Mouse (Mus musculus): ENCODE data around the gene Psmc3ip. TPM values are rescaled to one million over a fixed set of nuclear protein-coding genes. Genes with fewer than 3 reads are reported as not detected.

Psmc3ip gene
- total RNA-seq, 2 experiments from 2014 or later: 2.8 to 4.0 TPM

DNA sequence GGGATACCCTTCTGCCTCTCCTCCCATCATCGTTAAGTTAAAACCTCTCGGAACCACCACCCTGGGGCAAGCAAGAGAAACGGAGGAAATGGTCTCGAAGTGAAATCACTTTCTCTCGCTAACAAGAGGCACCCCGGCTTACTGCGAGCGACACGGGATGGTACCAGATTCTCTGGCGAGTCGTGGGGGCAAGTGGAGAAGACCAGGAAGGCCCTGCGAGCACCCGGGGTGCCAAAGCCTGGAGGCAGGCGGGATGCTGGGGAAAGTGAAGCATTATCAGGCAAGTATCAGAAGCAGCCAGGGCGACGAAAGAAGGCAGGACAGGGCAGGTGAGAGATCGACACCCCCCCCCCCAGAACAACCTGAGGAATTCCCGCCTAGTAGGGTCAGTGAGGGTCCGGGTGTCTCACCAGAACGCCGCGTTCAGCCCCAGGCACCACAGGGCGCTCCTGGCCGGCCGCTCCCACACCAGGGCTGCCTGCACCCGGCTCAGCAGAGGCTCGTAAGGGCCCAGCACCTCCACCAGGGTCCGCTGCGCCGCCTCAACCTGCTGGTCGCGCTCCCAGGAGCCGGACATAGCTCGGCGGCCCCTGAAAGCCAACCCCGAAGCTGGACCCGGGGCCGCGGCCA is 24.0 kb upstream of the Psmc3ip start:
- DNase-seq: no peak

DNA sequence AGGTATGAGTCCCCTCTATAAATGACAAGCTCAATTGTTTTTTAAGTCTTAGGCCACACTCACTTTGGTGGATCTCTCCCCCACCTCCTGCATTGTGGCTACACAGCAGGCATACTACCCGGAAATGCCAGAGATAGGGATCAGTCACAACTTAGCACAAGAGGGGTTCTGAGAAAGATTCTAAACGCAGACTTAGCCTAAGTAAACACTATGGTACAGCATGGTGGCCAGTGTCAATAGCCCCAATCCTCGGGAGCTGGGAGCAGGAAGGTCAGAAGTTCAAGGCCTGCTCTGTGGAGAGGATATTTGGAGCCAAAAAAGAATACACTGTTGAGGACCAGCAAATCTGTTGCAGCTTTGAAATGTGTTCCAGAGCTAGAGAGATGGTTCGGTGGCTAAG is 22.9 kb upstream of the Psmc3ip start:
- no peak for DNase-seq

DNA sequence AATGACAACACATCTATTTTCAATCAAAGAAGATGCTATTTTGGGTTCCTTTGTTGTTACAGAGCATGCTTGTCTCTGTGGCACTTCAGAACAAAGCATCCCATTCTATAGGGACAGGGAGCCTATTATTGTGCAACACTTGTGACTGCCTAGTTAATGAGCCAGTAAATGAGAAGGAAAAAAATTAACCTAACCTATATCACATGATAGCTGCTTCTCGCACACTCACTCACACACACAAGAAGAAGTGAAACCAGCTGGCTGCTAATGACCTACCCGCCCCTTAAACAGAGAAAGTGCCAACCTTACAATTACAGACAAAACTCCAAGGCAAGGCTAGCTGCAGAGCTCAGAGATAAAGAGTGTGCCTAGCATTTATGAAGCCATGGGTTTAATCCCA is 20.3 kb upstream of the Psmc3ip start:
- no peak for DNase-seq

DNA sequence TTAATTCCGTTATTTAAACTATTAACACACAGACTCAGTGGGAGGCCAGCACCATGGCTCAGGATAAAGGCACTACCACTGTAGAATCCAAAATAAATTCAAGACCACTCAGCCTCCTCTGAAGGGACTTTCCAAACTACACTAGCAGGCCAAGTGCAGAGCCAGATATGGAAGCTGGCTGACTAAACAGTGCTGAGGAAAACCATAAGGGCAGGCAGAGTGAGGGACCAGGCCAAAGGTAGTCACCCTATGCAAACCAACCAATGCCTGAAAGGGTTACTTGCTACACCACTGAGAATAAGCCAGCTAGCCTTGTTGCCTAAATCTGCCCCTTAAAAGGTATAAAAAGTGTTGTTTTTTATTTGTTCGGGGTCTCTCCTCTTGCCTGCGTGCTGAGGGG is 16.9 kb upstream of the Psmc3ip start:
- no peak for DNase-seq

DNA sequence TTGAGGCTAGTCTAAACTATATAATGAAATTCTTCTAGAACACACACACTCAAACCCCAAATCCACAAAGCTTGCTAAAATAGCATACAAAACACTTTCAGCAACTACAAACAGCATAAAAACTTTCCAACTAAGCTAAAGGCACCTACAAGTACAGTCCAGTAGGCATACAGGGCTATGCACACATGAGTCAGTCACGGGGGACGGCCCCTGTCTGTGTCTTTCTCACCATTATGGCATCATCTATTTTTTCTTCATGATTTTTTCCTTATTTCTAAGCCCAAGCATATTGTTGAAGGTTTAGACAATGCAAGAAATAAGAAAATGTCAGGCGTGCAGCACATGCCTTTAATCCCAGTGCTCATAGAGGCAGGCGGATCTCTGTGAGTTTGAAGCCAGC is 15.9 kb upstream of the Psmc3ip start:
- no peak for DNase-seq

DNA sequence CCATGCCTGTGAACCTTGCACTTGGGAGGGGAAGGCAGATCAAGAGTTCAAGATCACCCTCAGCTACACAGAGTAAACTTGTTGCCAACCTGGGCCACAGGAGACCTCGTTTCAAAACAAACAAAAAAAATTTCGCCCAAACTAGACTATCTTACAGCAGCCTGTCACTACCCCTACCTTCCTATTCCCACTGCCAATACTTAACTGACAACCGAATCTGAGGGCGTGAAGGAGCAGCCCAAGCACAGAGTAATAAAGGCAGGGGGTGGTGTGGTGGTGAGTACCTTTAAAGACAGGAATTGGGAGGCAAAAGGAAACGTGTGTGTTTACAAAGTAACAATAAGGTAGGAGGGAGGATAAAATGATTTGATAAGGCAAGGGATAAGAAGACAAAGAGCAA is 15.5 kb upstream of the Psmc3ip start:
- DNase-seq: no peak

DNA sequence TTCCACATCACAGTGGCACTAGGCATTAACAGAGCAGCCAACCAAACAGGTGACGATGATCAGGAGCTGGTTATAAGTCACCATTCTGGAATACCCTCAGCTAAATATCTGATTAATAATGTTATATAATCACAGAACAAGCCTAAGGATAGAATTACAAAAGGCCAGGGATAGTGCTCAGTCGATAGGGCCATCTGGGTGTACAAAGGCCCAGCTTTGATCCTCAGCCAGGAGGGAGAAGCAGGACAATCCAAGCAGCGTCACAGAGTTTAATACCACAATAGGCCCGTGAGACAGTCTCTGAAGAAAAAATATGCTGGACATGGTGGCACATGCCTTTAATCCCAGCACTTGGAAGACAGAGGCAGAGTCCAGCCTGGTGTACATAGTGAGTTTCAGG is 14.1 kb upstream of the Psmc3ip start:
- DNase-seq: no peak

DNA sequence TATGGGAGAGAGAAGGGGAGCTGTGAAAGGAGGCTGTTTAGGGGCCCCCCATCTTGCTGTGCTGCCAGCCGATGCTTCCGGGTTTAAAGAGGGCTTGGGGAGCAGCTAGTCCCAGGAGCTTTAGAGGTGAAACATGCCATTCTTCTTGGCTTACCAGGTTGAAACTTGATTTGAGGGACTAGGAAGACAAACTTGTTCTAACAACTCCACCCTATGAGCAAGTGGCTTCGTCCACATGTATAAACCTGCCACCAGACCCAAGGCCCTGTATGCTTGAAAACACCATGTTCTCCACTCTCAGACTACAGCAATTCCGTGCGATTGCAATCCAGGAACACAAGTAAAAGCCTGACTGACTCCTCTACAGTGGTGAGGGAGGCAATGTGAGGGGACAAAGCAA is 7.8 kb upstream of the Psmc3ip start:
- no peak for DNase-seq

DNA sequence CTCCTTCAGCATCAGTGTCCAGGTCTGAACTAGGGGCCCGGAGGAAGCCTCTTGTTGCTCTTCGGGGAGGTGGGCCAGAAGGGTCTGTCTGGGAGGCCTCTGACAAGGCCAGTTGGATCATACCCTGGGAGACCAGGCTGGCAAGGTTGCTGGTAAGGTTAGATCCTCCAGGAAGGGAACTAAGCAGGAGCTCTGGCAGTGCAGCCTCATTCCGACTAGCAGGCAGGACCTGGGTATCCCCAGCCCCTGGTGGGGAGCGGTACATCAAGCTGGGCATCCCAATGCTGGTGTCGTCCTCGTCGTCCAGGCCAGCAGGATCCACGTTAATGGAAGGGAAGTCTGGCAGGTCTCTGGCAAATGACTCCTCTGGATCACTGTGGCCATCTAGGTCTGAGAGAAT is 3.0 kb upstream of the Psmc3ip start:
- no peak for DNase-seq

DNA sequence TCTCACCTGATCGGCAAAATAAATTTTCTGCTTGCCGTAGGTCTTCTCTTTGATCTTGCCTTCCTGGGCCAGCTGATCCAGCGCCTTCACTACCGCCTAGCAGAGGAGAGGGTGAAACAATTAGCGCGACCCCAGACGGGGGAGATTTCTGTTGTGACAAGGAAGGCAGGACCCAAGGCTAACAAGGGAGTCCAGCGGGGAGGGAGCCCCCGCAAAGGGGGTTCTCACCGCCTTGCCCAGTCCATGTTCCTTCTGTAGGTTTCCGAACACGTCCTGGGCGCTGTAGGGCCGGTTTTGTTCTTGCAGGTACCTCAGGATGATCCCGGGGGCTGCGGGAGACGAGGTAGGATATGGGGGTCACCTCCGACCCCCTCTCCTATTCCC is 314 bp downstream of the Psmc3ip start:
- no peak for DNase-seq

DNA sequence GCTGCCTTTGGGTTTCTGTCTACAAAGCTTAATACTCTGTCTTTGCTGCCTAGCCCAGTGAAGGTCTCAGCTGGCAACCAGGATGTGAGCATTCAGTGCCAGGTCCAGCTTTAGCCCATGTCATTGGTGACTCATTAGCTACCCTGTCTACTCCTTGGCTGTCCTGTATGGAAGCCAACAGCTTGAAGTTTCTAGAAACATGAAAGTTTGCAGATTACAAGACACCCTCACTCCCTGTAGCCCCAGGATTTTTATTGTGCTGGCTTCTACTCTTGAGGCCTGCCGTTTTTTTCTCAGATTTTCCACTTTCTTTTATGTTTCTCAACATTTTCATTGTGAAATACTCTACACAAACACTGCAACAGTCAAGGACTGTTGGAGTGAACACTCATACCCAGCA is 5.3 kb downstream of the Psmc3ip start:
- no peak for DNase-seq

DNA sequence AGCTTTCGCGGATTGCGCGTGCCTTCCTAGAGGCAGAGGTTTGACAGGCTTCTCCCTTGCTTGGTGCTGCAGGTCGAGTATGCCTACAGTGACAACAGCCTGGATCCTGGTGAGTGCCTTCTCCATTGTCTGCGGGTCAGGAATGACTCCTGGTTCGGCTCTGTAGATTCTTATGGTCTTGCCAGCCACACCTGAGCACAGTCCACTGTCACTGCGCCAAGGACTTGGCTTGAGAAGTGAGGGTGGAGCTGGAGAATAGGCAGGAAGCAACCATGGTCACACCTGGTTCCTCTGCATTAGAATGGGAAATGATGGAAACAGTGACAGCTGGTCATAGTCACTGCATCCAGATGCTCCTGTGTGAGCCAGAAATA is 7.6 kb downstream of the Psmc3ip start:
- DNase-seq: no peak

DNA sequence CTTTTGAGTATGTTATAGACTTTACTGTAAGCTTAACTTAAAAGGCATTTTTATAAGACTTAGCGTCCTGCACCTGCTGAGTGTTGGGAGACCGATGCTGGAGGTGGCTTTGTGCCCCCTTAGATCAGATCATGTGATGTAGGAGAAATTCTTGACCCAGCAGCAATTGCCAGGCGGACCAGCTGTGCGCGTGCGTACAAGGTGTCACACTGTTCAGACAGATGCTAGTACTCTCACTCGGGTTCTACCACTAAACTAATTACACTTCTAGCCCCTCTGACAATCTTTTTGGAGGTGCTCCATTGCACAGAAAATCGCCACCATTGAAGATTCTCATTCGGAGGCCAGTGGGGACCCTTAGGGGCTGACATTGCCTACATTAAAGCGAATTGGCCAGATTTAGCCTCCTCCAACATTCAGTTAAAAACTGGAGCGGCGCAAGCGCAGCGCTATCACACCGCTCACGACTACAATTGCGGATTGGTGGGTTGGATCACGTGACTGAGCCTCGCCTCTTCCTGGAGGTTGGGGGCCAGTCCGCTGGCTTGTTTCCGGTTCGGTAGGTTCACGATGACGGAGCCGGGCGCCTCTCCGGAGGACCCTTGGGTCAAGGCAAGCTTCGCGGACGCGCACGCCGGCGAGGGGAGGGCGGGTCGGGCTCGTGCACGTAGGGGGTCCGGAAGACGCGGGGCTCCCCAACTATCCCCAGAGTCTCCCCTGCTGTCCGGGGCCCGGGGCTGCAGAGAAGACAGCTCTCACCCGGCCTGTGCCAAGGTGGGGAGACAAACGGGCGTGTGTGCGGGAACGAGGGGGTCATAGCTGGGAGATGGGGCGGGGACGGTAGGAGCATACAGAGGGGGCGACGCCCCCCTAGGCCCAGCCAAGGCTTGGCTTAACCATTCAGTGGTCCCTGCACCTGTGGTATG is 8.2 kb downstream of the Psmc3ip start, which contains the start of gene Mlx:
TSS of gene Mlx (plus strand) at position 522 of the 926 bp plus-strand sequence.
- peak; percentile 85 for DNase-seq

DNA sequence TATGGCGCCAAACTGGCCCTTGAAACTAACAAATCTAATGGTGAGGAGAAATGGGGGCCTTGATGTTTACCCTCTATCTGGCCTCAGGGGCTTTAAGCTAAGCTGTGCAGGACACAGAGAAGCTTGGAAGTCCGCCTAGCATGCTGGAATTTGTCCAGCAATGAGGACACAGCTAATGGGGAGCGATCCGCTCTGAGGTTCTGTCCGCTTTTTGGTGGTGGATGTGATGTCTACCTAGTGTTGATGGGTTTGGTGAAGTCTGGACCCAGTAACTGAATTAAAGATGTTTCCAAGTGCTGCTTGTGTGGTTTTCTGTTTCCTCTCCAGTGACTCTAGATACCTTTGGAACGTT is 8.9 kb downstream of the Psmc3ip start:
- no peak for DNase-seq

DNA sequence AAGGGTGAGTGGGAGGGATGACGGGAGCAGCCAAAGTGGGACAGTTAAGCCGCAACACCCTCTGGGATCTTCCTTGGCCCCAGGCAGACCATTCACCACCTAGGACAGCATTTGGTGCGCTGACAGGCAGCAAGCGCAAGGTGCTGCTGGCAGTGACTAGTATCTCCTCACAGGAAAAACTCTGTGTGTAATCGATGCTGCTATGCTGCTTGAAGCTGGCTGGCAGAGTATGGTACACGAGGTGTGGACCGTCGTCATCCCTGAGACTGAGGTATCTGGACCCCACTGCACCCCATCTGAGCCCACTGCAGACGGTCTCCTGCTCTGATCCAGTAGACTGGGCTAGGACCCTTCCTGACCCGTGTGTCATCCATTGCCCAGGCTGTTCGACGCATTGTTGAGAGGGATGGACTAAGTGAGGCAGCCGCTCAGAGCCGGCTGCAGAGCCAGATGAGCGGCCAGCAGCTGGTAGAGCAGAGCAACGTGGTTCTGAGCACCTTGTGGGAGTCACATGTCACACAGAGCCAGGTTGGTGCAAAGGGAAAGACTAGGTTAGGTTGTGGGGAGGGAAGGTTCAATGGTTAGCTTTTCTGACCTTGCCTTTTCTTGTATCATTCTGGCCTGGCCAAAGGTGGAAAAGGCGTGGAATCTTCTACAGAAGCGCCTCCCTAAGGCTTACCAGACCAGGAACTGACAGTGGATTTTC is 9.5 kb downstream of the Psmc3ip start:
- no peak for DNase-seq

DNA sequence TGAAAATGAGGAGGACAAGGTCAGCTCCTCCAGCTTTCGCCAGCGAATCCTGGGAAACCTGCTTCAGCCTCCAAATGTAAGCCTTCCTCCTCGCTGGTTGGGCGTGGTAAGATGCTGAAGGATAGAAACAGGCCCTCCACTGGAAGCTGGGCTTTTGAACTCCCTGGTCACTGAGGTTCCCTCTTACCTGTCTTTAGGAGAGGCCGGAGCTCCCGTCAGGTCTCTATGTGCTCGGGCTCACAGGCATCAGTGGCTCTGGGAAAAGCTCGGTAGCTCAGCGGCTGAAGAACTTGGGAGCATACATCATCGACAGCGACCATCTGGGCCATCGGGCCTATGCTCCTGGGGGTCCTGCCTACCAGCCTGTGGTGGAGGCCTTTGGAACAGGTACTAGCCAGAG is 10.4 kb downstream of the Psmc3ip start:
- no peak for DNase-seq

DNA sequence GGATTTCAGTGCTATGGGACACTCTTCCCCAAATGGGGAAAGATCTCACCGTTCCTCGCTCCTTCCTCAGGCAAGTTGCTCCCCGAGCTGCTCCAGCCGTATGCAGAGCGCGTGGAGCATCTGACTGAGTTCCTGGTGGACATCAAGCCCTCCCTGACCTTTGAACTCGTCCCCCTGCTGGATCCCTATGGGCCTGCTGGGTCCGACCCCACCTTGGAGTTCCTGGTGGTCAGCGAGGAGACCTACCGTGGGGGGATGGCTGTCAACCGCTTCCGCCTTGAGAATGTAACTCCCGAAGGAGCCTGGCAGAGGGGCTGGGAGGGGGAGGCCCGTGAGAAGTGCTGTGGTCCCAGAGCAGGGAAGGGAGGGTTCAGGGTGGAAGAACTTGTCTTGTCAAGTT is 11.0 kb downstream of the Psmc3ip start:
- no peak for DNase-seq

DNA sequence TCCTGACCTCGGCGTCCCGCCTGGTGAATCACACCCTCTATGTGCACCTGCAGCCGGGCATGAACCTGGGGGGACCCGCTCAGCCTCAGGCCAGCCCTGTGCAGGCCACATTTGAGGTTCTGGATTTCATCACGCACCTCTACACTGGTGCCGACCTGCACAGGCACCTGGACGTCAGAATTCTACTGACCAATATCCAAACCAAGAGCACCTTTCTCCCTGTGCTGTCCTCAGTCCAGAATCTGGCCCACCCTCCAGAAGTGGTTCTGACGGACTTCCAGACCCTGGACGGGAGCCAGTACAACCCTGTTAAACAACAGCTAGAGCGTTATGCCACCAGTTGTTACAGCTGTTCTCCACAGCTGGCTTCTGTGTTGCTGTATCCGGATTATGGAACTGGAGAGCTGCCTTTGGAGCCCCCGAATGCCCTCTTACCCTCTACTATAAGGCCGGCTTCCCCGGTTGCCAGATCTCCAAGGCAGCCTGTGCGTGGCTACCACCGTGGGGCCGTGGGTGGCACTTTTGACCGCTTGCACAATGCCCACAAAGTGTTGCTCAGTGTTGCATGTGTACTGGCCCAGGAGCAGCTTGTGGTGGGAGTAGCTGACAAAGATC is 12.0 kb downstream of the Psmc3ip start:
- DNase-seq: no peak

DNA sequence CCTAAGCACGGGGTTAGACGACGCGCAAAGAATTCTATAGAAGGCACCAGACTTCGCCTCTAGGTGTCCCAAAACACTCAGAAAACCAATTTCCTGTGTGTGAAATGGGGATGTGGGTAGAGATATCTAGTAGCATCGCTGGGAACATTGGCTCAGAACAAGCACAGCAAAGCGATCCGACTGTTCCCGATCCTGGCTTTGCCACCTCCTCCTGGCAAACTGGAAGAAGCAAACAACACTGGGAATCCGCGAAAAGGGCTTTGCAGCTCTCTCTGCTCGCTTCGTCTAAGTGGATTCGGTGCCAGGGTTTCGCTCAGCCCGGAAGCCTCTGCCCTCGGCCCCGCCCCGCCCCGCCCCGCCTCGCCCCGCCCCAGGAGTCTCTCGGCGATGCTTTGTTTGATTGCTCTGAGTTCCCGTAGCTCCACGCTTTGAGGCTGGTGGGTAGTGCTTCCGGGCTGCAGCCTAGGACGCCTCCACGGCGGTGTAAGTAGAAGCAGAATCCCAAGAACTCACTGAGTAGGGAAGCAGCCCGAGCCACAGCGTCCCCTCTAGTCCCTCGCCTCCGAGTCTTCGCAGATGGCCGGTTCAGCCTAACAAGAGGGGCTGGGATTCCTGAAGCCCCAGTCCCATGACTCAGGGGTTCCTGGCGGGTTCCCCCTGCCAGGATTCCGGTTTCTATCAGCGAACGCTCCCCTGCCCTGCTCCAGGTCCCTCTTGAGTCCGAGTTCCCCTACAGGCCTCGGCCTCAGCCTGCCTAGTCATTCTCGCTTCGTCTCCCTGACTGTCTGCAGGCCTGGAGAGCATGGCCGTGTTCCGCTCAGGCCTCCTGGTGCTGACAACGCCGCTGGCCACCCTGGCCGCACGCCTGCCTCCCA is 12.8 kb downstream of the Psmc3ip start, which contains the start of gene Coasy:
TSS of gene Coasy (plus strand) at position 358 of the 875 bp plus-strand sequence.
- peak; percentile 74 for DNase-seq

DNA sequence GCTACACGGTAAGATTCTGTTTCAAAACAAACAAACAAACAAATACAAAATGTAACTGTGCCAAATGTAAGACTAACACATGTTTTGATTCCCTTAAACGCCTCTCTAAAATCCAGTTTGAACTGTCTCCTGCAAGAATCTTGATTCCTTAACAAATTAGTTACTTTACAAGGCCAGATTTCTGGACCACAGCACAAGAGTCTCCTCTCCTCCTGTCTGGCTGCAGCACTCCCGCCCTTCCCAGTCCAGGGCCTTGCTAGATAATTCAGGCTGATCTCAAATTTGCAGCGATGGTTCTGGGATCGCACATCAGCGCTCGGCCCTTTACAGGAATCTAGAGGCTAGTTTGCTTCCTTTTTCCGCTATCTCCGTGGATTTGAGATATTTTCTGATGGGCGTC is 13.6 kb downstream of the Psmc3ip start:
- no peak for DNase-seq

DNA sequence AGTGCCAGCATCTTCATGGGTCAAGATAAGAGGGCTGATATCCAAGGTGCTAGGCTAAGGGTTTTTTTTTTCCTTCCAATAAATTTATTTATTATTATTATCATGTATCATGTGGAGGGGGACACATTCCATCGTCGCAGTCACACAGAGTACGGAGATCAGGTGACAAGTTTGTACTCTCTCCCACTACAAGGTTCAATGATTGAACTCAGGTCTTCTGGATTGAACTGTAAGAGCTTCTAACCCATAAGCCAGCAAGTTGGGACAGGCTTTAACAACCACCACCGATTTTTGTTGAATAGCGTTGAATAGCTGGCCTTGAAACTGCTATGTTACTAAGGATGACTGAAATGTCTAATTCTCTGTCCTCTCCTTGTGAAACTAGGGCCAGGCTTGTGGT is 14.8 kb downstream of the Psmc3ip start:
- DNase-seq: no peak

DNA sequence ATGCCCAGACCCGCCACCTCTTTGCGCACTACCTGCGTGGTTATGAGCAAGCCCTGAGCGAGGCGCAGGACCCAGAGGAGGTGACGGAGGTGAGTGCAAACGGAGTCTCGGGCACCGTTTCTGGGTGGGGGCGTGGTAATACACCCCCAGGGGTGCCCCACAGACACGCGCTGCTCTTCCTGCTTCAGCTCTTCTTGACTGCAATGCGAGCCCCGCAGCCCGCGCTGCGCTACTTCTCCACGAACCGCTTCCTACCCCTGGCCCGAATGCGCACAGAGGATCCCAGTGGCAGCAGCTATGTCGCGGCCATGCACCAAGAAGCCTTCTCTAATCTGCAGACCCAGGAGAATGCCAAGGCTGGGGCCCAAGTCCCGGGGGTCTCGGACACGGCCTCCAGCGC is 15.5 kb downstream of the Psmc3ip start:
- no peak for DNase-seq
